Mouse (Mus musculus): ENCODE measurements around the gene Ccl17.

The Ccl17 gene

GRCm38 (mm10) chr8:94789256-94789955, 20.8 kb upstream of the Ccl17 start:
- no peak for DNase-seq (ENCODE audit: low spot score)

GRCm38 (mm10) chr8:94794368-94794767, 15.9 kb upstream of the Ccl17 start:
- DNase-seq (ENCODE audit: low spot score), result no peak

GRCm38 (mm10) chr8:94794782-94795181, 15.5 kb upstream of the Ccl17 start:
- DNase-seq (ENCODE audit: low spot score), result no peak

- no peak for DNase-seq (ENCODE audit: low spot score)
Measured at GRCm38 (mm10) chr8:94800278-94800968, 9.8 kb upstream of the Ccl17 start.

GRCm38 (mm10) chr8:94801293-94802095, 8.8 kb upstream of the Ccl17 start:
- no peak for DNase-seq (ENCODE audit: low spot score)

- DNase-seq (ENCODE audit: low spot score), result no peak
Measured at GRCm38 (mm10) chr8:94802375-94802774, 7.9 kb upstream of the Ccl17 start.

- no peak for DNase-seq (ENCODE audit: low spot score)
Measured at GRCm38 (mm10) chr8:94803551-94803950, 6.7 kb upstream of the Ccl17 start.

GRCm38 (mm10) chr8:94804546-94805340, 5.5 kb upstream of the Ccl17 start:
- DNase-seq (ENCODE audit: low spot score), result no peak

GRCm38 (mm10) chr8:94805811-94806210, 4.4 kb upstream of the Ccl17 start:
- no peak for DNase-seq (ENCODE audit: low spot score)

GRCm38 (mm10) chr8:94807506-94807905, 2.7 kb upstream of the Ccl17 start:
- no peak for DNase-seq (ENCODE audit: low spot score)

- DNase-seq (ENCODE audit: low spot score), result no peak
Measured at GRCm38 (mm10) chr8:94808372-94808771, 1.9 kb upstream of the Ccl17 start.

GRCm38 (mm10) chr8:94810855-94811254, 602 bp downstream of the Ccl17 start:
- DNase-seq (ENCODE audit: low spot score), result no peak

- no peak for DNase-seq (ENCODE audit: low spot score)
Measured at GRCm38 (mm10) chr8:94811654-94812053, 1.4 kb downstream of the Ccl17 start.

GRCm38 (mm10) chr8:94812645-94813098, 2.4 kb downstream of the Ccl17 start:
- no peak for DNase-seq (ENCODE audit: low spot score)

- no peak for DNase-seq (ENCODE audit: low spot score)
Measured at GRCm38 (mm10) chr8:94814556-94814955, 4.3 kb downstream of the Ccl17 start.

- no peak for DNase-seq (ENCODE audit: low spot score)
Measured at GRCm38 (mm10) chr8:94817933-94818332, 7.7 kb downstream of the Ccl17 start.

- DNase-seq (ENCODE audit: low spot score), result no peak
Measured at GRCm38 (mm10) chr8:94819671-94820179, 9.5 kb downstream of the Ccl17 start.

GRCm38 (mm10) chr8:94820553-94820952, 10.3 kb downstream of the Ccl17 start:
- DNase-seq (ENCODE audit: low spot score), result no peak

- DNase-seq (ENCODE audit: low spot score), result no peak
Measured at GRCm38 (mm10) chr8:94821381-94821780, 11.1 kb downstream of the Ccl17 start.

GRCm38 (mm10) chr8:94822637-94823560, 12.6 kb downstream of the Ccl17 start:
- DNase-seq (ENCODE audit: low spot score), result no peak

GRCm38 (mm10) chr8:94825170-94825569, 14.9 kb downstream of the Ccl17 start:
- DNase-seq (ENCODE audit: low spot score), result no peak

All from urinary bladder, postnatal 10 days (tissue).